Mouse (Mus musculus): ENCODE data around the gene Snhg11.

GRCm38 (mm10) chr2:158375443-158376122, at the start of gene Snhg11:
- TF ChIP-seq MAFK (IDR thresholded peaks at IDR 0.05; ENCODE audit: insufficient read depth, low read depth, low read length): no peak
- TF ChIP-seq CHD2 (IDR thresholded peaks at IDR 0.05; ENCODE audit: low read depth, low read length): no peak
- TF ChIP-seq HCFC1 (IDR thresholded peaks at IDR 0.05; ENCODE audit: borderline replicate concordance, insufficient read depth, low read length): no peak
- no peak for TF ChIP-seq ZC3H11A (IDR thresholded peaks at IDR 0.05; ENCODE audit: borderline replicate concordance, low read depth, low read length)
- no peak for TF ChIP-seq ZNF384 (IDR thresholded peaks at IDR 0.05; ENCODE audit: low read depth, low read length)

Data from ES-E14 (cell line).